Mouse (Mus musculus) brain, embryonic 14.5 days (tissue): ENCODE measurements at regions not wholly inside any gene's neighbourhood (a gene's known extent, or its start where the extent isn't known, plus 50 kb on each side); places are given as distances from the start of the nearest gene placed in this dataset.

Source experiments
- CTCF ChIP-seq: fragments of 200-500 bp; IDR thresholded peaks from 2 replicates; pipeline ENCODE4 v1.5.1; 2012; ENCODE audit warnings: inconsistent platforms, mild to moderate bottlenecking, moderate library complexity, borderline replicate concordance; ENCODE audit not compliant: insufficient read depth, insufficient read length; ENCODE audit errors: extremely low read depth
- POLR2A ChIP-seq: fragments of 200-500 bp; IDR thresholded peaks from 2 replicates; pipeline ENCODE4 v1.6.1; 2012; ENCODE audit warnings: mild to moderate bottlenecking, inconsistent platforms, borderline replicate concordance; ENCODE audit not compliant: poor library complexity, insufficient read depth, insufficient read length, severe bottlenecking; ENCODE audit errors: extremely low read depth

DNA sequence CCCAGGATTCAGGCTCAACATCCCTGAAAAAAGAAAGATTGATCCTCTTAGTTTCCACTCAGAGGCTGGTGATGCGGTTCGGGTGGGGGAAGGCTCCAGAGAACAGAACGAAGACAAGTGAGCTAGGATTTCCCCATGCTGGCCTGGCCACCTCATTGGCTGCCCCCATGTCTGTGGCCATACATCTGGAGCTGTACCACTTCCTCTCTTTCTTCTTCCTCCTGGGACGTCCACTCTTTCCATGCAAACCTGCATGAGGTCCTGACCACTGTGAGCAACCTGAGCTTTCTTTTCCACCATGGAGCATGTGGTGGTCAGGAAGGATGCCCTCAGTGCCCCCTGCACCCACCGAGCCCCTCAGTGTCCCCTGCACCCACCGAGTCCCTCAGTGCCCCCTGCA, 288.8 kb downstream of the Irs2 start:
- TF ChIP-seq POLR2A: no peak
- no peak for TF ChIP-seq CTCF
